ENCODE assay signal across 9 mouse cellular contexts in genomic region chr6:134413706-134414531, GRCm38 (mm10). TPM values are rescaled to one million over a fixed set of nuclear protein-coding genes. Genes with fewer than 3 reads are reported as not detected.
DNase-seq lines count a peak whose midpoint lies in the region; ATAC-seq and TF ChIP-seq lines count a peak whose summit lies in the region.
"Had no signal": no experiment of that assay in that cellular context is flagged by ENCODE, and none has a peak within 500 bp of the region (broad histone marks: within the 10 kb centered on the region; RNA-seq: fewer than 3 reads in every experiment).

No protein-coding gene starts in this region.

- H3K4me2 ChIP-seq in forebrain, embryonic 11.5 days (ENCODE audit: low read depth, low read length, severe bottlenecking), result no peak overlapping the region
- no peak overlapping the region for H3K4me2 ChIP-seq in forebrain, postnatal 0 days (ENCODE audit: low read depth)
- H3K4me2 ChIP-seq in liver, embryonic 13.5 days, result peak overlapping the region; percentile 32
- peak overlapping the region; percentile 19 for H3K4me2 ChIP-seq in stomach, embryonic 15.5 days
- no peak overlapping the region for H3K4me2 ChIP-seq in forebrain, embryonic 16.5 days (ENCODE audit: low read length)

- H3K9me3 ChIP-seq in forebrain, embryonic 11.5 days (ENCODE audit: control insufficient read depth, low read length), result no peaks in the 10 kb centered on the region
- H3K9me3 ChIP-seq in forebrain, postnatal 0 days (ENCODE audit: low read length), result no peaks in the 10 kb centered on the region
- H3K9me3 ChIP-seq in liver, embryonic 13.5 days (replicated peaks), result no peaks in the 10 kb centered on the region
- no peaks in the 10 kb centered on the region for H3K9me3 ChIP-seq in stomach, embryonic 15.5 days
- H3K9me3 ChIP-seq in forebrain, embryonic 16.5 days (ENCODE audit: control insufficient read depth, low read length), result no peaks in the 10 kb centered on the region

- no peak overlapping the region for H3K4me3 ChIP-seq in forebrain, embryonic 11.5 days (ENCODE audit: low read depth, low read length)
- no peak overlapping the region for H3K4me3 ChIP-seq in forebrain, postnatal 0 days (ENCODE audit: low read depth, low read length)
- no peak overlapping the region for H3K4me3 ChIP-seq in liver, embryonic 13.5 days (replicated peaks)
- peak overlapping the region; percentile 21; the same call in 1 of the 2 replicates for H3K4me3 ChIP-seq in stomach, embryonic 15.5 days (replicated peaks)
- no peak overlapping the region for H3K4me3 ChIP-seq in forebrain, embryonic 16.5 days (replicated peaks; ENCODE audit: low read length)
- no peak overlapping the region for H3K4me3 ChIP-seq in heart, adult 2 months

- H3K9ac ChIP-seq in forebrain, embryonic 11.5 days (ENCODE audit: low read length), result no peak overlapping the region
- no peak overlapping the region for H3K9ac ChIP-seq in forebrain, postnatal 0 days
- no peak overlapping the region for H3K9ac ChIP-seq in liver, embryonic 13.5 days
- no peak overlapping the region for H3K9ac ChIP-seq in stomach, embryonic 15.5 days
- no peak overlapping the region for H3K9ac ChIP-seq in forebrain, embryonic 16.5 days (replicated peaks; ENCODE audit: low read depth, low read length)
- H3K9ac ChIP-seq in heart, adult 2 months (ENCODE audit: low read depth, low read length), result no peak overlapping the region

- no peaks in the 10 kb centered on the region for H3K79me2 ChIP-seq in heart, adult 2 months (replicated peaks; ENCODE audit: control insufficient read depth, insufficient read depth, low read length)

- H3K27ac ChIP-seq in forebrain, embryonic 11.5 days (ENCODE audit: low read depth, low read length), result no peak overlapping the region
- no peak overlapping the region for H3K27ac ChIP-seq in forebrain, postnatal 0 days (ENCODE audit: low read depth, low read length)
- H3K27ac ChIP-seq in liver, embryonic 13.5 days, result no peak overlapping the region
- peak overlapping the region; percentile 84 for H3K27ac ChIP-seq in stomach, embryonic 15.5 days
- H3K27ac ChIP-seq in forebrain, embryonic 16.5 days (ENCODE audit: low read length), result no peak overlapping the region
- no peak overlapping the region for H3K27ac ChIP-seq in heart, adult 2 months

- no peak for TF ChIP-seq POLR2A in heart, adult 2 months (IDR thresholded peaks at IDR 0.05; ENCODE audit: insufficient read depth, low read depth, low read length)

- H3K36me3 ChIP-seq in forebrain, embryonic 11.5 days (ENCODE audit: control insufficient read depth, insufficient read depth, low read length), result no peaks in the 10 kb centered on the region
- no peaks in the 10 kb centered on the region for H3K36me3 ChIP-seq in forebrain, postnatal 0 days (ENCODE audit: insufficient read depth)
- no peaks in the 10 kb centered on the region for H3K36me3 ChIP-seq in liver, embryonic 13.5 days
- H3K36me3 ChIP-seq in stomach, embryonic 15.5 days, result no peaks in the 10 kb centered on the region
- no peaks in the 10 kb centered on the region for H3K36me3 ChIP-seq in forebrain, embryonic 16.5 days (ENCODE audit: control insufficient read depth, insufficient read depth)
- H3K36me3 ChIP-seq in heart, adult 2 months (ENCODE audit: control insufficient read depth, insufficient read depth, low read length), result no peaks in the 10 kb centered on the region

- TF ChIP-seq EP300 in heart, adult 2 months (IDR thresholded peaks at IDR 0.05; ENCODE audit: insufficient read depth, low read depth, low read length), result no peak

- H3K4me1 ChIP-seq in forebrain, embryonic 11.5 days (replicated peaks; ENCODE audit: control insufficient read depth, insufficient read depth, low read length), result no peaks in the 10 kb centered on the region
- no peaks in the 10 kb centered on the region for H3K4me1 ChIP-seq in forebrain, postnatal 0 days (ENCODE audit: insufficient read depth)
- H3K4me1 ChIP-seq in liver, embryonic 13.5 days (replicated peaks), result no peaks in the 10 kb centered on the region; the same call in 1 of the 2 replicates
- no peaks in the 10 kb centered on the region for H3K4me1 ChIP-seq in stomach, embryonic 15.5 days
- H3K4me1 ChIP-seq in forebrain, embryonic 16.5 days (replicated peaks; ENCODE audit: control insufficient read depth, insufficient read depth, low read length), result no peaks in the 10 kb centered on the region
- no peaks in the 10 kb centered on the region for H3K4me1 ChIP-seq in heart, adult 2 months (ENCODE audit: control insufficient read depth, insufficient read depth, low read length)

- intact Hi-C loops in heart, adult 2 months (cut with DNase I), result no loop called here

- no peaks in the 10 kb centered on the region for H3K27me3 ChIP-seq in forebrain, embryonic 11.5 days (ENCODE audit: control insufficient read depth, insufficient read depth, low read length)
- no peaks in the 10 kb centered on the region for H3K27me3 ChIP-seq in forebrain, postnatal 0 days (ENCODE audit: insufficient read depth, low read length)
- 0 out of 2 replicates have a peak, but pooled peaks cover 4% of the 10 kb centered on the region for H3K27me3 ChIP-seq in liver, embryonic 13.5 days
- no peaks in the 10 kb centered on the region for H3K27me3 ChIP-seq in stomach, embryonic 15.5 days (replicated peaks)
- H3K27me3 ChIP-seq in forebrain, embryonic 16.5 days (replicated peaks; ENCODE audit: control insufficient read depth, insufficient read depth, low read length), result no peaks in the 10 kb centered on the region
- H3K27me3 ChIP-seq in heart, adult 2 months (ENCODE audit: control insufficient read depth, insufficient read depth, low read length), result no peaks in the 10 kb centered on the region
- H3K27me3 ChIP-seq: Patski had no signal

- DNase-seq in forebrain, embryonic 11.5 days (ENCODE audit: low spot score), result peak; percentile 41
- no peak for DNase-seq in forebrain, postnatal 0 days
- peak; percentile 27 for DNase-seq in embryo, embryonic 11 days
- DNase-seq in liver, embryonic 13.5 days, result no peak
- no peak for DNase-seq in c-Kit-positive CD71-positive TER-119-positive erythroid progenitor cells, embryonic 14.5 days (ENCODE audit: low spot score)
- no peak for DNase-seq in heart, adult 2 months

- ATAC-seq in forebrain, embryonic 11.5 days (replicated peaks; ENCODE audit: low FRiP score), result no peak
- ATAC-seq in forebrain, postnatal 0 days, result no peak
- no peak for ATAC-seq in liver, embryonic 13.5 days (ENCODE audit: low read depth)
- ATAC-seq in stomach, embryonic 15.5 days (ENCODE audit: insufficient read depth, low FRiP score, low read depth), result peak; percentile 84
- ATAC-seq in forebrain, embryonic 16.5 days, result no peak
- ATAC-seq: Patski had no signal

- WGBS in forebrain, embryonic 11.5 days, result 62% methylated on average over 18 of the region's 18 CpGs
- WGBS in forebrain, postnatal 0 days, result 60% methylated on average over 18 of the region's 18 CpGs
- WGBS in liver, embryonic 13.5 days (ENCODE audit: insufficient replicate concordance), result 38% methylated on average over 18 of the region's 18 CpGs
- 48% methylated on average over 18 of the region's 18 CpGs for WGBS in stomach, embryonic 15.5 days
- 58% methylated on average over 18 of the region's 18 CpGs for WGBS in forebrain, embryonic 16.5 days
- WGBS in heart, adult 2 months, result 50% methylated on average over 18 of the region's 18 CpGs

- TF ChIP-seq CTCF in forebrain, postnatal 0 days (IDR thresholded peaks at IDR 0.05; ENCODE audit: low read depth), result no peak
- TF ChIP-seq CTCF in heart, adult 2 months (IDR thresholded peaks at IDR 0.05), result no peak

RNA-seq across cellular contexts. Expression of gene Bcl2l14, which starts 17.8 kb away (rescaled TPM):
- 0.24 and 0.33 TPM in 2 replicates for polyA plus RNA-seq in forebrain, embryonic 11.5 days (2014; fragmentation: Nextera tagmentation; extraction: Ambion mirVana)
- not detected in 2 replicates for total RNA-seq in forebrain, postnatal 0 days (2014; rRNA removed)
- not detected in 2 replicates for polyA plus RNA-seq in forebrain, postnatal 0 days (2015; fragmentation: Nextera tagmentation; extraction: Ambion mirVana)
- 0.15 and 0.27 TPM in 2 replicates for polyA plus RNA-seq in liver, embryonic 13.5 days (2015; fragmentation: Nextera tagmentation; extraction: Ambion mirVana)
- 12.0 and 13.1 TPM in 2 replicates for polyA plus RNA-seq in stomach, embryonic 15.5 days (2015; fragmentation: Nextera tagmentation; extraction: Ambion mirVana)
- polyA plus RNA-seq in forebrain, embryonic 16.5 days (2015; fragmentation: Nextera tagmentation; extraction: Ambion mirVana), result 0.11 TPM in 1 of 2 replicates, not detected in the other
- total RNA-seq in heart, adult 2 months (2021), result not detected
- polyA plus RNA-seq in heart, adult 2 months (2012; rRNA removed), result 0.10 TPM in 1 of 2 replicates, not detected in the other
- polyA plus RNA-seq: Patski had no signal

Comparison
In these comparisons a context has a peak if more than half of its experiments do, and no peak if none do; other contexts are left out.
1. DNase-seq: peak in forebrain, embryonic 11.5 days (single experiment) and embryo, embryonic 11 days (single experiment); none in forebrain, postnatal 0 days (single experiment), liver, embryonic 13.5 days (single experiment), c-Kit-positive CD71-positive TER-119-positive erythroid progenitor cells, embryonic 14.5 days (single experiment) and heart, adult 2 months (0 of 2).
2. H3K4me2 ChIP-seq: peak in liver, embryonic 13.5 days (single experiment) and stomach, embryonic 15.5 days (single experiment); none in forebrain, embryonic 11.5 days (single experiment), forebrain, postnatal 0 days (single experiment) and forebrain, embryonic 16.5 days (single experiment).